Comparison of ENCODE assay signal across 8 mouse cellular contexts in the genomic region with DNA sequence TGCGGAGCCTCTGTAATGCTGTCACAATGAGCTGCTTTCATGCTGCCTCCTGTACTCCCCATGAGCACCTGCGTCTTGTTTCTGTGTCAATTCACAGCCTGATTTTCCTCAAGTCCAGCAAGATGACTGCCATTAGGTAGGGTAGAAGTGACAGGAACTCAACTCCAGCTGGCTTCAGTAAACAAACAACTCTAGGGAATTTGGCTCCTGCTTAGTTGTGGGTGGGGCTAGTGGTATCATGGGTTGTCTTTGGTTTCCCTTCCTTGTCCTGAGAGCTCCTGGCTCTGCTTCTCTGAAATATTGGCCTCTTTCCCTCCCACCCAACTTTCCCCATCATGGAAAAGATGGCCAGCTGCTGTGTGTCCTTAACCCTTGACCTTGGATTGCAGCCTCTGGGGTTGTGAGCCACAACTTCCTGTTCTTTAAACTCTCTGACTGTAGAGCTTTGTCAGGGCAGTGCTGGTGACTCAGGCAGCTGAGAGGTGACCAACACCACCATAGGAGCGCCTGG. TPM values are rescaled to one million over a fixed set of nuclear protein-coding genes. Genes with fewer than 3 reads are reported as not detected.
DNase-seq lines count a peak whose midpoint lies in the region; TF ChIP-seq lines count a peak whose summit lies in the region.

No protein-coding gene starts in this region.

- peak overlapping the region; percentile 92 for H3K27ac ChIP-seq in brown adipose tissue, adult 24 weeks (replicated peaks; ENCODE audit: low read depth, low read length)
- peak overlapping the region; percentile 89 for H3K27ac ChIP-seq in kidney, adult 2 months (ENCODE audit: insufficient read depth, low read depth, low read length)

- H3K4me1 ChIP-seq in brown adipose tissue, adult 24 weeks (ENCODE audit: control insufficient read depth, insufficient read depth, insufficient read length, low read length), result peaks cover 36% of the 10 kb centered on the region
- H3K4me1 ChIP-seq in kidney, adult 2 months (ENCODE audit: control insufficient read depth, insufficient read depth, low read length), result peaks cover 6% of the 10 kb centered on the region

- no peak for TF ChIP-seq POLR2A in kidney, adult 2 months (IDR thresholded peaks at IDR 0.05; ENCODE audit: low read depth, low read length)

- no peak overlapping the region for H3K4me3 ChIP-seq in brown adipose tissue, adult 24 weeks (ENCODE audit: insufficient read depth, low read depth, low read length)
- H3K4me3 ChIP-seq in kidney, adult 2 months (ENCODE audit: insufficient read depth, low read depth, low read length), result no peak overlapping the region

- TF ChIP-seq CTCF in kidney, adult 2 months (conservative IDR thresholded peaks at IDR 0.05; ENCODE audit: insufficient read depth, insufficient read length, low read depth, low read length), result no peak

- H3K36me3 ChIP-seq in kidney, adult 2 months (ENCODE audit: control insufficient read depth, insufficient read depth, low read length), result no peaks in the 10 kb centered on the region

- WGBS in kidney, adult 2 months, result 73% methylated on average over 3 of the region's 3 CpGs

- H3K27me3 ChIP-seq in kidney, adult 2 months (replicated peaks; ENCODE audit: control insufficient read depth, insufficient read depth, low read length), result no peaks in the 10 kb centered on the region

- peak; percentile 7 for DNase-seq in left cerebral cortex, adult 11 months (ENCODE audit: low spot score)
- DNase-seq in left cerebral cortex, postnatal 36 days (ENCODE audit: low spot score in 2 of 2), result no peak
- peak; percentile 88 to 93 for DNase-seq in heart, adult 18-20 months
- DNase-seq in kidney, adult 2 months, result peak; percentile 83
- DNase-seq in lung, postnatal 36 days, result peak; percentile 91
- peak; percentile 55 for DNase-seq in testis, postnatal 10 days (ENCODE audit: low spot score)
- no peak for DNase-seq in frontal cortex, postnatal 14 days (ENCODE audit: low spot score in 2 of 2)

- intact Hi-C loops in left cerebral cortex, postnatal 36 days (cut with DNase I), result no loop called here

RNA-seq across cellular contexts. Expression of a gene that starts 56.3 kb away (rescaled TPM):
- total RNA-seq in left cerebral cortex, postnatal 36 days (2021), result 10 to 100 TPM; 15.6 to 15.9 TPM
- 16.7 and 22.8 TPM in 2 replicates for polyA plus RNA-seq in brown adipose tissue, adult 24 weeks (2012; ENCODE audit: insufficient read depth, insufficient read length, missing spikeins)
- total RNA-seq in heart, adult 18-20 months (2021), result 10 to 100 TPM; 28.3 to 42.0 TPM
- 2.5 and 2.8 TPM in 2 replicates for polyA plus RNA-seq in kidney, adult 2 months (2012; rRNA removed)

Comparison
In these comparisons a context has a peak if more than half of its experiments do, and no peak if none do; other contexts are left out.
1. DNase-seq: peak in left cerebral cortex, adult 11 months (single experiment), heart, adult 18-20 months (2 of 2), kidney, adult 2 months (single experiment), lung, postnatal 36 days (single experiment) and testis, postnatal 10 days (single experiment); none in left cerebral cortex, postnatal 36 days (0 of 2) and frontal cortex, postnatal 14 days (0 of 2).